Mouse (Mus musculus) cerebellum, adult 18-20 months (tissue): Measurements from ENCODE around the gene Defb7.

Experiments
- DNase-seq, 2 experiments: peaks; one replicate each; pipeline ENCODE4 v3.0.0; 2021

Defb7 gene

GRCm38 (mm10) chr8:19494797-19495196 is at the start of gene Defb7:
Gene Defb7, plus strand, starts transcription at chr8:19495097.
- DNase-seq: no peak

DNA sequence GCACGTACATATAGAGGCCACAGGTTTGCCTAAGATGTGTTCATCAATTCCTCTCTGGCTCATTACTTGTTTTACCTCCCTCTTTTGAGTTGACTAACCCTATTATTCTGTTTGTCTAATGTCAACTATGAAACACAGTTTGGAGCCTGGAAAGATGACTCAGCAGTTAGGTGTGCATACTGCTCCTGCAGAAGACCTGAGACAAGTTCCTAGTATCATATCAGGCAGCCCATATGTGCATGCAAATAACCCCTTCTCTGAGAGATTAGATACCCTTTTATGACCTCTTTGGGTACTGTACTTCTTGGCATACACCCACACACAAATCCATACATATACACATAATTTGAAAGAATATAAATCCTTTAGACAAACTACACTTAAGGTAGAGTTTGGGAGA is 48.5 kb upstream of the Defb7 start:
- DNase-seq: no peak

DNA sequence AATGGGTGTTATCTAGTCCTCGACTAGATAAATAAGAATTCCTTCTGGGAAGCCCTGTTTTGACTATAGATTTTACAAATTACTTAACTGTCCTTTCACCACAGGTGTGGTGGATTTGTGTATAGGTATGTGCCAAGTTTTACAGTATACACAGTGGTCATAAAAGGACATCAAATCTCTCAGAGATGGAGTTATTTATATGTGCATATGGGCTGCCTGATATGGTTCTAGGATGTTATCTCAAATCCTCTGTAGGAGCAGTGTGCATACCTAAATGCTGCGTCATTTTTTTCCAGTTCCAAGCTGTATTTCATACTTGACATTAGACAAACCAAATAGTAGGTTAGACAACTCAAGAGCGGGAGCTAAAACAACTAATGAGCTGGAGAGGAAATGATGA is 33.5 kb upstream of the Defb7 start:
- DNase-seq: no peak

- DNase-seq: no peak
Measured at GRCm38 (mm10) chr8:19469026-19469425, 25.9 kb upstream of the Defb7 start.

DNA sequence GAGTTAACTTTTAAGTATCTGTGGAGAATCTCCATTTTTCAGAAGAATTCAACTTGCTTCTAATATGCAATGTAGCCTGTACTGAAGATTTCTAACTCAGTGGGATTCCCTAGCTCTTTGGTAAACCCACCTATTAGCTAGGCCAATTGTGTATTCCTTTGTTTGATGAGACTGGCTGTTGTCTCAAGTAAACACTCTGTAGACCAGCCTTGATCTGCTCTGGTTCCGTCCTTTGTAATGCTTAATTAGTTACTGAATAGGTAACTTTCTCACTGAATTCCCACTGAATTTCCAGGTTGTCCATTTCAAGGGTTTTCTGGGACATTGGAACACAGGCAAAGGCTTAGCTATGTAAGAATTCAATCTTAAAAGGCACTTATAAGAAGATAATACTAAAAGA is 5.6 kb downstream of the Defb7 start:
- no peak for DNase-seq

DNA sequence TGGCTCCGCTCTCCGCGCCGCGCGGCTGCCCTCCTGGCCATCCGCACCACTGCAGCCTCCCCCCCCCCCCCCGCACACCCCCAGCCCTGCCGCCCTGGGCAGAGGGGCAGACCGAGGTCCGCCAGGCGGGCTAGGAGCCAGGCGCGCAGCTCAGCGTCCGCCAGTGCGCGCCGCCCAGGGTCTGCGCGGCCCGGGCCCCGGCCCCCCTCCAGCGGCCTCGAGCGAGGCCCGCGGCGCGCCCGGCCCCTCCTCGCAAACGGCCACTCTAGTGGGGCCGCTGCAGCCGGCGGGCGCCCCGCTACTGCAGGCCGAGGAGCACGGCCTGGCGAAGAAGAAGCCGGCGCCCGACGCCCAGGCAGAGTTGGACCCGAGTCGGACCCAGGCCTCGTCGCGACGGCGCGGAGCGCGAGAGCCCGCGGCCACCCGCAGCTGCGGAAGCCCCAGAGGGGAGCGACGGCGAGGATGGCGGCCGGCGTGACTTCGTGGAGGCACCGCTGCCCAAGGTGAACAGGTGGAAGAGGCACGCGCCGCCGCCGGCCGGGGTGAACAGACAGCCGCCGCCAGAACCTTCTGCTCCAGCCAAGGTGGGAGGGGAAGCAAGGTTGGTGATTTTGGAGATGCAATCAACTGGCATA is 40.4 kb downstream of the Defb7 start:
- DNase-seq: peak; percentile 17 to 20

GRCm38 (mm10) chr8:19540376-19540775 is 45.5 kb downstream of the Defb7 start:
- peak; percentile 62 to 66 for DNase-seq
